Mouse (Mus musculus) limb, embryonic 14.5 days (tissue): Measurements from ENCODE around the gene Ptprs. TPM values are rescaled to one million over a fixed set of nuclear protein-coding genes. Genes with fewer than 3 reads are reported as not detected.

Source experiments
- ATAC-seq: fragments of 200-750 bp; cut with Nextera tagmentation; 2 replicates; pipeline ENCODE4 v1.8.0; 2017; ENCODE audit warnings: low read depth, moderate number of reproducible peaks, moderate TSS enrichment; ENCODE audit not compliant: low FRiP score
- DNase-seq: peaks from one replicate; pipeline ENCODE4 v3.0.0-alpha.2; 2015; ENCODE audit warnings: low spot score
- H3K27ac ChIP-seq: fragments of 300-500 bp; sonication (generic); replicated peaks from 2 replicates; pipeline ENCODE4 v1.5.1; 2014; ENCODE audit warnings: low read depth, mild to moderate bottlenecking, low read length, moderate library complexity, mixed read lengths
- H3K27me3 ChIP-seq: fragments of 300-500 bp; sonication (generic); 2 replicates; pipeline ENCODE4 v1.6.1; 2014; ENCODE audit warnings: low read length, mixed read lengths; ENCODE audit not compliant: control insufficient read depth, insufficient read depth
- H3K36me3 ChIP-seq: fragments of 300-500 bp; sonication (generic); 2 replicates; pipeline ENCODE4 v1.6.1; 2014; ENCODE audit warnings: mild to moderate bottlenecking, low read length, moderate library complexity, mixed read lengths; ENCODE audit not compliant: control insufficient read depth, insufficient read depth
- H3K4me1 ChIP-seq: fragments of 300-500 bp; sonication (generic); 2 replicates; pipeline ENCODE4 v1.6.1; 2014; ENCODE audit warnings: antibody characterized with exemption, low read length, mixed read lengths; ENCODE audit not compliant: control insufficient read depth, insufficient read depth
- H3K4me2 ChIP-seq: fragments of 300-500 bp; sonication (generic); replicated peaks from 2 replicates; pipeline ENCODE4 v1.6.1; 2014; ENCODE audit warnings: low read depth, mild to moderate bottlenecking, low read length, moderate library complexity; ENCODE audit not compliant: severe bottlenecking
- H3K4me3 ChIP-seq: fragments of 300-500 bp; sonication (generic); replicated peaks from 2 replicates; pipeline ENCODE4 v1.5.1; 2014; ENCODE audit warnings: low read length
- H3K9ac ChIP-seq: fragments of 300-500 bp; sonication (generic); 2 replicates; pipeline ENCODE4 v1.6.1; 2014; ENCODE audit warnings: mild to moderate bottlenecking, low read depth, low read length, moderate library complexity; ENCODE audit not compliant: severe bottlenecking
- H3K9me3 ChIP-seq: fragments of 300-500 bp; sonication (generic); 2 replicates; pipeline ENCODE4 v1.6.1; 2016; ENCODE audit warnings: low read length; ENCODE audit not compliant: control insufficient read depth
- POLR2A ChIP-seq: fragments of 200-500 bp; IDR thresholded peaks from 2 replicates; pipeline ENCODE4 v1.8.0; 2012; ENCODE audit warnings: inconsistent platforms, mild to moderate bottlenecking, moderate library complexity, borderline replicate concordance; ENCODE audit not compliant: insufficient read depth, insufficient read length; ENCODE audit errors: extremely low read depth
- WGBS: fragments of 180-500 bp; shearing (Covaris S2); extraction: QIAGEN DNeasy Blood & Tissue Kit; methylation state at CpG from one replicate; pipeline ENCODE4 v1.1.7; 2014; 5-methylcytosine and 5-hydroxymethylcytosine counted together
- polyA plus RNA-seq, 2 experiments: library from polyadenylated mRNA; depleted of rRNA in 1 of 2; stranded (reverse) in 1 of 2; unstranded in 1 of 2; fragments of >200 nt; fragmentation: Nextera tagmentation in 1 of 2; extraction: Ambion mirVana in 1 of 2; gene quantifications; 2 replicates each; pipeline versions ENCODE4 v1.2.1 to v1.2.3; 2012 to 2014

Ptprs gene
- polyA plus RNA-seq, 2 experiments: 116 to 483 TPM

DNA sequence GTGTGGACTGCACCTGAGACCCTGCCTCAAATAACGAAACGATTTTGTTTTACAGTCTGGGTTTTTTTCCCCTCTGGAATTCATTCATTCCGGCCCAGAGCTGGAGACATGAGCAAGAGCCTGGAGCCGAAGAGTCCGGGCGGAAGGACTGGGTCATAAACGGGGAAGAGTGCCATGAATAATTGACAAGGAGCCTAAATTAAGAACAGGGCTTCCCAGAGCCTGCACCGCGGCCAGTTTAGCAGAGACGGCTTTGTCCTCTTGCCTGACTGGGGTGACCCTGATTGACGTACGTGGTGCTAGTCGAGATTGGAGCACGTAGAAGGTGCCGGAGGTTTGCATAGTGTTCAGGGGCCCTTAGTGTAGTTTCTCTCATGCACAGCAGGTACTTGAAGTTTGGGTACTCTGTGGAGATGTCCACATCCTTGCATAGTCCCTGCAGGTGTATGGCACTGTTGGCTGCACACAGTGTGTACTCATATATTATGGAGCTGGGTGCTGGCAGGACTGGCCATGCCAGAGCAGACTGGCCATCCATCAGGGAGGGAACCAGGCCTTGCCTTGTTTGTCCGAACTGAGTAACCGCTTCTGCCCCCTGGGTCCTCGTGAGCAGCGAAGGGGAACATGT lies 1.0 kb upstream of the Ptprs start:
- Histone ChIP-seq H3K4me2 (no peak overlapping the region), H3K4me3 (no peak overlapping the region), H3K27ac (no peak overlapping the region), H3K9me3 (0 out of 2 replicates have a peak, but pooled peaks cover 5% of the 10 kb centered on the region), H3K4me1 (peaks cover 35% of the 10 kb centered on the region), H3K27me3 (peaks cover 35% of the 10 kb centered on the region), H3K9ac (no peak overlapping the region), H3K36me3 (no peaks in the 10 kb centered on the region)
- 80% methylated on average over 19 of the region's 19 CpGs for WGBS
- ATAC-seq (no peak), DNase-seq (no peak)
- no peak for TF ChIP-seq POLR2A

DNA sequence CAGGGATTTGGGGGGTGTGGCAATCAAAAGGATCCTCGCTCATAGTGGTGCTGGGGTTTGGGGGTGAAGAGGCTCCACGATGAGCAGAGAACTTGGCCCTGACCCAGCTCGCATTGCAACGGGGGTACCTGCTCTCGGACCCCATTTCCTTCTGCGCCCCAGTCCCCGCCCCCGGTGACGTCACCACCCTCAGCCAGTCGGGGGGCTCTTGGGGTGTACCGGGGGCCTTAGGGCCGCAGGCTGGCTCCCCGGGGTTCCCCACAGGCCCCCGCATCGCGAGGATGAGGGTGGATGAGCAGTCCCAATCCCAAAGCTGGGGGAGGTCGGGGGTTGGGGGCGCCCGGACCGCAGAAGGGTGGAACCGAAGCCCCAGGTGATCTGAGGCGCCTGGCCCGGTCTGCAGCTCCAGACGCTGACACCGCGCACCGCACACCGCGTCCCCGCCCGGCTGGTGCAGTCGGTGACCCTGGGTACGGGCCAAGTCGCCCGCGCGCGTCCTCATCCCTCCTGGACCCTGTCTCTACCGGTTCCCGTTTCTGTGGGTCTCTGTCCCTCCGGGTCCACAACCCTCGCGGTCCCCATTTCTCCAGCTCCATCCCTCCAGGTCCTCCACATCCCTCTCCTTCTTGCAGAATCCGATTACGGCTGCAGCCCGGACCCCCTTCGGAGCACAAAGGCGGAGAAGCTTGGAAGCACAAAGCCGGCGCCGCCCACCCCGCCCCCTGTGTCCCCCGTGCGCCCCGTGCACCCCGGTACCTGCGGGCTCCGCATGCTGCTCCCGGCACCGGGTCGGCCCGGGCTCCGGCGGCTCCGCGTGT lies 490 bp downstream of the Ptprs start:
- Histone ChIP-seq H3K4me2 (peak overlapping the region; percentile 98), H3K27ac (peak overlapping the region; percentile 62), H3K9me3 (0 out of 2 replicates have a peak, but pooled peaks cover 5% of the 10 kb centered on the region), H3K27me3 (peaks cover 41% of the 10 kb centered on the region), H3K4me3 (peak overlapping the region; percentile 86), H3K4me1 (peaks cover 43% of the 10 kb centered on the region), H3K36me3 (no peaks in the 10 kb centered on the region), H3K9ac (peak overlapping the region; percentile 88)
- WGBS: 3% methylated on average over 58 of the region's 66 CpGs
- no peak for TF ChIP-seq POLR2A
- DNase-seq (no peak), ATAC-seq (peak; percentile 2; the same call in 1 of the 2 replicates)

DNA sequence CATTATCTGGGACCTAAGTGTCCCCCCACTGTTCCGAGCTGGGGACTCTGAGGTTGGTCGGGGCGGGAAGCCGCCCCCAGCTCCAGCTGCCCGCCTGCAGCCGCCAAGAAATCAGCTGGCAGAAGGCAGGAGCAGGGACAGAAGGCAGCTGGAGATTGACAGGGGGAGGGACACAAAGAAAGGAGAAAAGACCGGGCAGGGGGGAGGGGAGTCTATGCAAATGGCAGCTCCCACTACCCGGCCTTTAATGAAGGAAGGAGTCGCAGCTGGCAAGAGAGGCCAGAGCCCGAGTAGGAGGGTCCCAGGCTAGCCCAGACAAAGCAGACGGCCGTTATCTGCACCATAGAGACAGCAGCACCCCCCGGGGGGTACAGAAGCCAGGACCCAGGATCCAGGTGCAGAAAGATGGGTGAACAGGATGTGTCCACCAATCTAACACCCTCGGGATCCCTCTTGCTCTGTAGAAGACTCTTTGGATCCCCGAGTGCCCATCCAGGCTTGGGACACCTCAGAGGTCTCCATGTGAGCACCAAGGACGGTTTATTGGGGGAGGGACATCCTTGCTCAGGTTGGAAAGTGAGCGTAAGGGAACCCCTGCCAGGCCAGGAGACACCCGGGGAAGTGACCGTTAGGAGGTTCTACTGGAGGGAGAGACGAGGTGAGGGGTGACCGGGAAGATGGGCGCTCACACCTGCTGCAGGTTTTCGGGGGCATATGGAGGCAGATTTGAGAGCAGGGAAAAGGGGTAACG lies 1.3 kb downstream of the Ptprs start:
- no peak for DNase-seq
- Histone ChIP-seq H3K27me3 (peaks cover 41% of the 10 kb centered on the region), H3K4me3 (peak overlapping the region; percentile 86), H3K36me3 (no peaks in the 10 kb centered on the region), H3K27ac (no peak overlapping the region), H3K4me2 (peak overlapping the region; percentile 98), H3K9me3 (0 out of 2 replicates have a peak, but pooled peaks cover 5% of the 10 kb centered on the region), H3K4me1 (peaks cover 50% of the 10 kb centered on the region), H3K9ac (peak overlapping the region; percentile 88)
- under 1% methylated on average over 23 of the region's 24 CpGs for WGBS
- no peak for TF ChIP-seq POLR2A
- no peak for ATAC-seq

DNA sequence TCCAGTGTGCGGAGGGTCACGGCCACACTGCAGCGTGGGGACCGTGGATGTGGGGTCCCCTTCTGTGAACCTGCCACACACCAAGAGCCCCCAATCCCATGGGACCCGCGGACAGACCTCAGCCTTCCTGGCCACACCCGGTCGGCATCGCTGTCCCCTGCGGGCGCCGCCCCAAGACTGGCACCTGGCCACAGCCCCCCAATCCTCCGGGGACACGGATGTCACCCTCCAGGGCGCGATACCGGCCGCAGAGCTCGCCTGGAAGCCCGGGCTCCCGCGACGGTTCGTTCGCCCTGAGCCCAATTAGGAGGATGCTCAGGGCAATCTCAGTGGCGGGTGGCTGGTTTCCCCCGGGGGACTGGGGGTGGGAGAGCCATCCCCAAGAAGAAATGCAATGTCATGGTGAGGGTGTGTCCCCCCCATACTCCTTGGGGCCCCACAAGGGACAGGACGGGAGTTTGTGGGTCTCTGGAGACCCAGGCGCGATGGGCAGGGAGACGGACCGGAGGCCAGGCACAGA lies 1.9 kb downstream of the Ptprs start:
- no peak for DNase-seq

DNA sequence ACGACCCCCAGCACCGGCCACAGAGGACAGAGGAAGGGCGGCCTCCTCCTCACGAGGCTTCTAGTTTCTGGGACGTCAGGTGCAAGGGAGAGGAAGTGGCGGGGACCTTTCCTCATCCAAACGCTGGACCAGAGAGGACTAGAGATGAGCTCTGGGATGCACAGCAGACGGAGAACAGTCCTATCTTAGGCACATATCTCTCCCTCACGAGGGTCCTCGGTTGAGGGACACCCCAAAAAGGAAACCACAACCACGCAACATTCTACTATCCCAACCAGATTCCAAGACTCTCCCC lies 2.7 kb downstream of the Ptprs start:
- 4% methylated on average over 11 of the region's 11 CpGs for WGBS
- ATAC-seq: no peak

More for the DNA sequence above, 1.9 kb downstream of the Ptprs start:
- WGBS: 5% methylated on average over 31 of the region's 32 CpGs
- Histone ChIP-seq H3K4me3 (peak overlapping the region; percentile 86), H3K4me2 (peak overlapping the region; percentile 98), H3K36me3 (no peaks in the 10 kb centered on the region), H3K9me3 (0 out of 2 replicates have a peak, but pooled peaks cover 5% of the 10 kb centered on the region), H3K27me3 (peaks cover 41% of the 10 kb centered on the region), H3K27ac (no peak overlapping the region), H3K9ac (peak overlapping the region; percentile 88), H3K4me1 (peaks cover 56% of the 10 kb centered on the region)
- ATAC-seq: no peak
- no peak for TF ChIP-seq POLR2A

More for the DNA sequence above, 2.7 kb downstream of the Ptprs start:
- Histone ChIP-seq H3K36me3 (no peaks in the 10 kb centered on the region; the same call in 1 of the 2 replicates), H3K9me3 (0 out of 2 replicates have a peak, but pooled peaks cover 5% of the 10 kb centered on the region), H3K4me1 (peaks cover 53% of the 10 kb centered on the region), H3K4me2 (peak overlapping the region; percentile 98), H3K9ac (0 out of 2 replicates have a peak overlapping the region, but pooled peaks have one; percentile 16), H3K4me3 (peak overlapping the region; percentile 86), H3K27me3 (peaks cover 41% of the 10 kb centered on the region), H3K27ac (no peak overlapping the region)
- TF ChIP-seq POLR2A: no peak
- no peak for DNase-seq
